Mouse (Mus musculus): ENCODE results near the gene Ttpal. TPM values are rescaled to one million over a fixed set of nuclear protein-coding genes. Genes with fewer than 3 reads are reported as not detected.

The Ttpal gene
- total RNA-seq (2021) (10 to 100 TPM; 25.6 to 27.0 TPM), polyA plus RNA-seq (2012; rRNA removed) (27.3 and 32.3 TPM in 2 replicates)
- long read RNA-seq, transcript Ttpal-202 (5 exons, 1,999 nt): major isoform, 12 of 22 reads
- long read RNA-seq, partial matches to known transcripts: 0 of 22 reads
- long read RNA-seq, other reads (novel, unspliced or antisense): 10 of 22 reads

- DNase-seq: peak; percentile 92
Observed at GRCm38 (mm10) chr2:163602101-163602971, at the start of gene Ttpal. Gene Ttpal, plus strand, starts transcription at chr2:163602314.

- no peak for DNase-seq
Observed at GRCm38 (mm10) chr2:163552518-163552929, 49.6 kb upstream of the Ttpal start.

- peak; percentile 30 for DNase-seq
Observed at GRCm38 (mm10) chr2:163554425-163554982, 47.6 kb upstream of the Ttpal start.

- no peak for DNase-seq
Observed at GRCm38 (mm10) chr2:163554996-163555395, 47.1 kb upstream of the Ttpal start.

- DNase-seq: peak; percentile 32
Observed at GRCm38 (mm10) chr2:163555417-163555816, 46.7 kb upstream of the Ttpal start.

GRCm38 (mm10) chr2:163558548-163558947 is 43.6 kb upstream of the Ttpal start:
- DNase-seq: no peak

GRCm38 (mm10) chr2:163559236-163559635 is 42.9 kb upstream of the Ttpal start:
- no peak for DNase-seq

- no peak for DNase-seq
Observed at GRCm38 (mm10) chr2:163560247-163560646, 41.9 kb upstream of the Ttpal start.

GRCm38 (mm10) chr2:163561258-163561948 is 40.7 kb upstream of the Ttpal start:
- no peak for DNase-seq

- no peak for DNase-seq
Observed at GRCm38 (mm10) chr2:163564646-163565045, 37.5 kb upstream of the Ttpal start.

- no peak for DNase-seq
Observed at GRCm38 (mm10) chr2:163574321-163574720, 27.8 kb upstream of the Ttpal start.

- peak; percentile 45 for DNase-seq
Observed at GRCm38 (mm10) chr2:163575248-163575647, 26.9 kb upstream of the Ttpal start.

GRCm38 (mm10) chr2:163577986-163578385 is 24.1 kb upstream of the Ttpal start:
- no peak for DNase-seq

- DNase-seq: peak; percentile 34
Observed at GRCm38 (mm10) chr2:163580069-163580945, 21.8 kb upstream of the Ttpal start.

- no peak for DNase-seq
Observed at GRCm38 (mm10) chr2:163583226-163584087, 18.7 kb upstream of the Ttpal start.

- no peak for DNase-seq
Observed at GRCm38 (mm10) chr2:163584088-163584426, 18.1 kb upstream of the Ttpal start.

GRCm38 (mm10) chr2:163586384-163587261 is 15.5 kb upstream of the Ttpal start:
- DNase-seq: peak; percentile 37

GRCm38 (mm10) chr2:163587506-163587905 is 14.6 kb upstream of the Ttpal start:
- no peak for DNase-seq

GRCm38 (mm10) chr2:163590211-163590610 is 11.9 kb upstream of the Ttpal start:
- no peak for DNase-seq

GRCm38 (mm10) chr2:163590996-163591395 is 11.1 kb upstream of the Ttpal start:
- no peak for DNase-seq

Data from adrenal gland, adult 2 months (tissue).